Mouse (Mus musculus) liver, embryonic 14.5 days (tissue): ENCODE data around the gene Lrig2.

Source experiments
- CTCF ChIP-seq: IDR thresholded peaks from 2 replicates; pipeline ENCODE4 v1.5.1; 2016; ENCODE audit warnings: antibody characterized with exemption, low read depth, control low read depth
- EP300 ChIP-seq: IDR thresholded peaks from 2 replicates; pipeline ENCODE4 v1.6.1; 2016; ENCODE audit warnings: antibody characterized with exemption, low read depth

- TF ChIP-seq CTCF (no peak), EP300 (no peak)
Observed at GRCm38 (mm10) chr3:104372374-104372773, 139.3 kb downstream of the Lrig2 start.
